Mouse (Mus musculus): ENCODE measurements around the gene Clstn3. TPM values are rescaled to one million over a fixed set of nuclear protein-coding genes. Genes with fewer than 3 reads are reported as not detected.
"Not testable (repeated sequence)": the region's sequence is repeated elsewhere in the genome, so short reads cannot be mapped to it uniquely, and the experiment has no call there.

Clstn3 gene
- total and polyA plus RNA-seq, 2 experiments from 2014 or later = 134 to 223 TPM

GRCm38 (mm10) chr6:124414150-124414926 is 50.3 kb downstream of the Clstn3 start:
- H3K9me3 ChIP-seq (ENCODE audit: low read length) = no peaks in the 10 kb centered on the region
- peak overlapping the region; percentile 88 for H3K27ac ChIP-seq (ENCODE audit: low read depth, low read length)
- H3K4me2 ChIP-seq (ENCODE audit: low read depth) = peak overlapping the region; percentile 79
- peaks cover 11% of the 10 kb centered on the region; the same call in 1 of the 2 replicates for H3K4me1 ChIP-seq (ENCODE audit: insufficient read depth)
- no peaks in the 10 kb centered on the region for H3K27me3 ChIP-seq (ENCODE audit: insufficient read depth, low read length)
- DNase-seq (peak; percentile 68), ATAC-seq (peak; percentile 54)
- H3K4me3 ChIP-seq (ENCODE audit: low read depth, low read length) = peak overlapping the region; percentile 96
- TF ChIP-seq CTCF (IDR thresholded peaks at IDR 0.05; ENCODE audit: low read depth) = no peak
- 2% methylated on average over 34 of the region's 45 CpGs for WGBS
- H3K36me3 ChIP-seq (ENCODE audit: insufficient read depth) = peaks cover 12% of the 10 kb centered on the region
- H3K9ac ChIP-seq = peak overlapping the region; percentile 71

- ATAC-seq (no peak), DNase-seq (no peak)
- Histone ChIP-seq H3K27ac (ENCODE audit: low read depth, low read length) (peak overlapping the region; percentile 88), H3K27me3 (ENCODE audit: insufficient read depth, low read length) (no peaks in the 10 kb centered on the region), H3K36me3 (ENCODE audit: insufficient read depth) (peaks cover 13% of the 10 kb centered on the region), H3K4me3 (ENCODE audit: low read depth, low read length) (peak overlapping the region; percentile 96), H3K4me1 (ENCODE audit: insufficient read depth) (peaks cover 11% of the 10 kb centered on the region; the same call in 1 of the 2 replicates), H3K9me3 (ENCODE audit: low read length) (no peaks in the 10 kb centered on the region), H3K4me2 (ENCODE audit: low read depth) (peak overlapping the region; percentile 79), H3K9ac (peak overlapping the region; percentile 71)
- WGBS = 49% methylated on average over 3 of the region's 3 CpGs
- TF ChIP-seq CTCF (IDR thresholded peaks at IDR 0.05; ENCODE audit: low read depth) = no peak
These were observed 50.8 kb downstream of the Clstn3 start for GRCm38 (mm10) chr6:124413770-124414149.

GRCm38 (mm10) chr6:124408355-124408754 is 56.2 kb downstream of the Clstn3 start:
- H3K27me3 ChIP-seq (ENCODE audit: insufficient read depth, low read length) = no peaks in the 10 kb centered on the region
- H3K4me2 ChIP-seq (ENCODE audit: low read depth) = no peak overlapping the region
- no peak overlapping the region for H3K9ac ChIP-seq
- ATAC-seq (no peak), DNase-seq (no peak)
- H3K4me1 ChIP-seq (ENCODE audit: insufficient read depth) = peaks cover 6% of the 10 kb centered on the region; the same call in 1 of the 2 replicates
- 85% methylated on average over 5 of the region's 5 CpGs for WGBS
- no peaks in the 10 kb centered on the region for H3K9me3 ChIP-seq (ENCODE audit: low read length)
- H3K4me3 ChIP-seq (ENCODE audit: low read depth, low read length) = no peak overlapping the region
- H3K27ac ChIP-seq (ENCODE audit: low read depth, low read length) = no peak overlapping the region
- peaks cover 55% of the 10 kb centered on the region for H3K36me3 ChIP-seq (ENCODE audit: insufficient read depth)
- TF ChIP-seq CTCF (IDR thresholded peaks at IDR 0.05; ENCODE audit: low read depth) = no peak

- peaks cover 66% of the 10 kb centered on the region for H3K36me3 ChIP-seq (ENCODE audit: insufficient read depth)
- no peaks in the 10 kb centered on the region for H3K4me1 ChIP-seq (ENCODE audit: insufficient read depth)
- no peak for TF ChIP-seq CTCF (IDR thresholded peaks at IDR 0.05; ENCODE audit: low read depth)
- ATAC-seq (no peak), DNase-seq (no peak)
- no peak overlapping the region for H3K4me2 ChIP-seq (ENCODE audit: low read depth)
- no peak overlapping the region for H3K9ac ChIP-seq
- H3K4me3 ChIP-seq (ENCODE audit: low read depth, low read length) = no peak overlapping the region
- H3K9me3 ChIP-seq (ENCODE audit: low read length) = no peaks in the 10 kb centered on the region
- no peak overlapping the region for H3K27ac ChIP-seq (ENCODE audit: low read depth, low read length)
- H3K27me3 ChIP-seq (ENCODE audit: insufficient read depth, low read length) = no peaks in the 10 kb centered on the region
These were observed 57.4 kb downstream of the Clstn3 start for GRCm38 (mm10) chr6:124407180-124407579.

GRCm38 (mm10) chr6:124406326-124406725 is 58.3 kb downstream of the Clstn3 start:
- DNase-seq = no peak

GRCm38 (mm10) chr6:124399738-124400137 is 64.9 kb downstream of the Clstn3 start:
- no peaks in the 10 kb centered on the region for H3K27me3 ChIP-seq (ENCODE audit: insufficient read depth, low read length)
- H3K4me1 ChIP-seq (ENCODE audit: insufficient read depth) = no peaks in the 10 kb centered on the region
- DNase-seq = no peak
- no peak overlapping the region for H3K27ac ChIP-seq (ENCODE audit: low read depth, low read length)
- WGBS = 91% methylated on average over 6 of the region's 6 CpGs
- no peak overlapping the region for H3K4me3 ChIP-seq (ENCODE audit: low read depth, low read length)
- H3K9me3 ChIP-seq (ENCODE audit: low read length) = no peaks in the 10 kb centered on the region
- H3K9ac ChIP-seq = no peak overlapping the region
- H3K4me2 ChIP-seq (ENCODE audit: low read depth) = no peak overlapping the region
- ATAC-seq = no peak
- TF ChIP-seq CTCF (IDR thresholded peaks at IDR 0.05; ENCODE audit: low read depth) = no peak
- peaks cover 83% of the 10 kb centered on the region for H3K36me3 ChIP-seq (ENCODE audit: insufficient read depth)

More at GRCm38 (mm10) chr6:124406326-124406725, 58.3 kb downstream of the Clstn3 start:
- Histone ChIP-seq H3K9me3 (ENCODE audit: low read length) (no peaks in the 10 kb centered on the region), H3K4me3 (ENCODE audit: low read depth, low read length) (no peak overlapping the region), H3K9ac (no peak overlapping the region), H3K27me3 (ENCODE audit: insufficient read depth, low read length) (no peaks in the 10 kb centered on the region), H3K27ac (ENCODE audit: low read depth, low read length) (no peak overlapping the region), H3K4me2 (ENCODE audit: low read depth) (no peak overlapping the region), H3K36me3 (ENCODE audit: insufficient read depth) (peaks cover 69% of the 10 kb centered on the region), H3K4me1 (ENCODE audit: insufficient read depth) (no peaks in the 10 kb centered on the region)
- TF ChIP-seq CTCF (IDR thresholded peaks at IDR 0.05; ENCODE audit: low read depth) = no peak
- ATAC-seq = no peak
- WGBS = 93% methylated on average over 10 of the region's 10 CpGs

- H3K27ac ChIP-seq (ENCODE audit: low read depth, low read length); H3K27me3 ChIP-seq (ENCODE audit: insufficient read depth, low read length); DNase-seq; H3K4me3 ChIP-seq (ENCODE audit: low read depth, low read length); H3K4me1 ChIP-seq (ENCODE audit: insufficient read depth); H3K9me3 ChIP-seq (ENCODE audit: low read length); H3K9ac ChIP-seq; H3K4me2 ChIP-seq (ENCODE audit: low read depth); ATAC-seq: not testable (repeated sequence)
- peaks cover 41% of the 10 kb centered on the region for H3K36me3 ChIP-seq (ENCODE audit: insufficient read depth)
- 98% methylated on average over 3 of the region's 3 CpGs for WGBS
These were observed 69.6 kb downstream of the Clstn3 start for GRCm38 (mm10) chr6:124394991-124395390.

Other genes with a start within 250 kb of the Clstn3 start
- not detected in 2 replicates for gene Vmn2r27, start 232.9 kb downstream of the Clstn3 start, total RNA-seq (2014; rRNA removed)
- not detected in 2 replicates for gene Vmn2r27, start 232.9 kb downstream of the Clstn3 start, polyA plus RNA-seq (2015; fragmentation: Nextera tagmentation; extraction: Ambion mirVana)
- 2.8 and 5.0 TPM in 2 replicates for gene Cd163, start 160.1 kb downstream of the Clstn3 start, total RNA-seq (2014; rRNA removed)
- 1.1 and 1.6 TPM in 2 replicates for gene Cd163, start 160.1 kb downstream of the Clstn3 start, polyA plus RNA-seq (2015; fragmentation: Nextera tagmentation; extraction: Ambion mirVana)
- 98.2 and 103 TPM in 2 replicates for gene Pex5, start 49.7 kb downstream of the Clstn3 start, total RNA-seq (2014; rRNA removed)
- 49.6 and 55.3 TPM in 2 replicates for gene Pex5, start 49.7 kb downstream of the Clstn3 start, polyA plus RNA-seq (2015; fragmentation: Nextera tagmentation; extraction: Ambion mirVana)
- 0.48 TPM in 1 of 2 replicates, not detected in the other for gene C1rl, start 28.3 kb upstream of the Clstn3 start, total RNA-seq (2014; rRNA removed)
- 0.19 and 0.22 TPM in 2 replicates for gene C1rl, start 28.3 kb upstream of the Clstn3 start, polyA plus RNA-seq (2015; fragmentation: Nextera tagmentation; extraction: Ambion mirVana)
- 0.23 and 1.1 TPM in 2 replicates for gene C1ra, start 47.6 kb upstream of the Clstn3 start, total RNA-seq (2014; rRNA removed)
- 0.49 and 0.58 TPM in 2 replicates for gene C1ra, start 47.6 kb upstream of the Clstn3 start, polyA plus RNA-seq (2015; fragmentation: Nextera tagmentation; extraction: Ambion mirVana)
- gene C1s1, start 77.6 kb upstream of the Clstn3 start, total RNA-seq (2014; rRNA removed) = 1.9 and 2.9 TPM in 2 replicates
- gene C1s1, start 77.6 kb upstream of the Clstn3 start, polyA plus RNA-seq (2015; fragmentation: Nextera tagmentation; extraction: Ambion mirVana) = 0.67 and 0.83 TPM in 2 replicates
- not detected in 2 replicates for gene C1rb, start 105.5 kb upstream of the Clstn3 start, total RNA-seq (2014; rRNA removed)
- not detected in 2 replicates for gene C1rb, start 105.5 kb upstream of the Clstn3 start, polyA plus RNA-seq (2015; fragmentation: Nextera tagmentation; extraction: Ambion mirVana)
- gene C1s2, start 171.3 kb upstream of the Clstn3 start, total RNA-seq (2014; rRNA removed) = 0.15 and 0.19 TPM in 2 replicates
- 0.17 and 0.18 TPM in 2 replicates for gene C1s2, start 171.3 kb upstream of the Clstn3 start, polyA plus RNA-seq (2015; fragmentation: Nextera tagmentation; extraction: Ambion mirVana)
- gene Lpcat3, start 198.2 kb upstream of the Clstn3 start, total RNA-seq (2014; rRNA removed) = 27.6 and 35.6 TPM in 2 replicates
- gene Lpcat3, start 198.2 kb upstream of the Clstn3 start, polyA plus RNA-seq (2015; fragmentation: Nextera tagmentation; extraction: Ambion mirVana) = 34.3 and 41.3 TPM in 2 replicates
- 105 TPM in 2 replicates for gene Emg1, start 247.4 kb upstream of the Clstn3 start, total RNA-seq (2014; rRNA removed)
- gene Emg1, start 247.4 kb upstream of the Clstn3 start, polyA plus RNA-seq (2015; fragmentation: Nextera tagmentation; extraction: Ambion mirVana) = 96.2 and 116 TPM in 2 replicates
- 200 and 215 TPM in 2 replicates for gene Phb2, start 247.5 kb upstream of the Clstn3 start, total RNA-seq (2014; rRNA removed)
- 271 TPM in 2 replicates for gene Phb2, start 247.5 kb upstream of the Clstn3 start, polyA plus RNA-seq (2015; fragmentation: Nextera tagmentation; extraction: Ambion mirVana)